Mouse (Mus musculus) embryonic facial prominence, embryonic 15.5 days (tissue): ENCODE data around the gene Cldn5. TPM values are rescaled to one million over a fixed set of nuclear protein-coding genes. Genes with fewer than 3 reads are reported as not detected.

Source experiments
- ATAC-seq: fragments of 200-750 bp; cut with Nextera tagmentation; 2 replicates; pipeline ENCODE4 v1.8.0; 2017; ENCODE audit warnings: low read depth, moderate TSS enrichment; ENCODE audit not compliant: insufficient number of reproducible peaks, low FRiP score, low TSS enrichment
- H3K27ac ChIP-seq: fragments of 300-500 bp; sonication (generic); replicated peaks from 2 replicates; pipeline ENCODE4 v1.5.1; 2015; ENCODE audit warnings: mild to moderate bottlenecking, inconsistent platforms
- H3K27me3 ChIP-seq: fragments of 300-500 bp; sonication (generic); 2 replicates; pipeline ENCODE4 v1.6.1; 2015; ENCODE audit warnings: inconsistent platforms
- H3K36me3 ChIP-seq: fragments of 300-500 bp; sonication (generic); 2 replicates; pipeline ENCODE4 v1.6.1; 2015; ENCODE audit warnings: mild to moderate bottlenecking, inconsistent platforms
- H3K4me1 ChIP-seq: fragments of 300-500 bp; sonication (generic); 2 replicates; pipeline ENCODE4 v1.6.1; 2015; ENCODE audit warnings: inconsistent platforms
- H3K4me2 ChIP-seq: fragments of 300-500 bp; sonication (generic); replicated peaks from 2 replicates; pipeline ENCODE4 v1.6.1; 2015; ENCODE audit warnings: mild to moderate bottlenecking, inconsistent platforms
- H3K4me3 ChIP-seq: fragments of 300-500 bp; sonication (generic); replicated peaks from 2 replicates; pipeline ENCODE4 v1.5.1; 2015; ENCODE audit warnings: mild to moderate bottlenecking, inconsistent platforms
- H3K9ac ChIP-seq: fragments of 300-500 bp; sonication (generic); 2 replicates; pipeline ENCODE4 v1.6.1; 2015; ENCODE audit warnings: inconsistent platforms
- H3K9me3 ChIP-seq: fragments of 300-500 bp; sonication (generic); replicated peaks from 2 replicates; pipeline ENCODE4 v1.6.1; 2016; ENCODE audit warnings: inconsistent platforms
- WGBS: fragments of 180-500 bp; shearing (Covaris S2); methylation state at CpG from one replicate; pipeline ENCODE4 v1.1.7; 2015; 5-methylcytosine and 5-hydroxymethylcytosine counted together
- polyA plus RNA-seq: library from polyadenylated mRNA; unstranded; fragments of >200 nt; fragmentation: Nextera tagmentation; extraction: Ambion mirVana; gene quantifications from 2 replicates; pipeline ENCODE4 v1.2.1, GENCODE M21; 2015

The Cldn5 gene
- polyA plus RNA-seq, 1 experiment from 2014 or later, result 35.1 TPM

DNA sequence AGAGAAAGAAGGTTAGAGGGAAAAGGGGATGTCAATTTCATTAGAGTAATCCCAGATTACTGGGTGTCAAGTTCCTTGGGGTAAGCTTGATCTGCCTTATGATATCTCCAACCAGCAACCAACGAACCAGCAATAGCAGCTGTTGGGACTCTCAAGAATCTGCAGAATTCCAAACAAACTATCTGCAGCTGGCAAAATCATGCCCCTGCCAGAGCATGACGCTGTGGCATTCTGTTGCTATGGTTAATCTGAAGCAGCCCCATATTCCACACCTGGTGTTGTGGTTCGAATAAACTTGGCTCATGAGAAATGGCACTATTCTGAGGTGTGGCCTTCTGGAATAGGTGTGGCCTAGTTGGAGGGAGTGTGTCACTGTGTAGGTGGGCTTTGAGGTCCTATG lies 13.7 kb upstream of the Cldn5 start:
- Histone ChIP-seq H3K9ac (no peak overlapping the region), H3K9me3 (no peaks in the 10 kb centered on the region), H3K4me1 (no peaks in the 10 kb centered on the region), H3K4me3 (no peak overlapping the region), H3K27ac (no peak overlapping the region), H3K4me2 (no peak overlapping the region), H3K27me3 (no peaks in the 10 kb centered on the region), H3K36me3 (no peaks in the 10 kb centered on the region)
- no peak for ATAC-seq
- 40% methylated on average over 3 of the region's 3 CpGs for WGBS

DNA sequence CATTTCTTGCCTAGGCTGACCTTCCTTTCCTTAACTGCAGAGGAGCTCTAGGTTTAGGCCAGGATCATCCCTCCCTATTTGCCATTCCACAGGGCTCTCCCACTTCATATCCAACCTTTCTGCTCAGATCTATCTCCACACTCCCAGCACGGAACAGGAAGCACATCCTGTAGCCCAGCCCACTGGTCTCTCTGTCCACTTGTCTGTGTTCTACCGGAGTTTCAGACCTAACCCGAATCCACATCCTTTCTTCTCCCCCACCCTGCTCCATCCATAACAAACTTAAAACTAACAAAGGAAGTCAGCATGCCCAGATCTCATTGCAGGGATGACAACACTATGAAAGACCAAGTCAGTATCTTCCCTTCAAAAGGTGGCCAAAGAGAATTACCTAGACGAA lies 10.3 kb upstream of the Cldn5 start:
- no peaks in the 10 kb centered on the region for H3K36me3 ChIP-seq
- H3K4me2 ChIP-seq, result no peak overlapping the region
- H3K9me3 ChIP-seq, result no peaks in the 10 kb centered on the region
- no peaks in the 10 kb centered on the region for H3K4me1 ChIP-seq
- no peak overlapping the region for H3K4me3 ChIP-seq
- H3K9ac ChIP-seq, result no peak overlapping the region
- WGBS, result 65% methylated on average over 4 of the region's 4 CpGs
- no peak overlapping the region for H3K27ac ChIP-seq
- no peaks in the 10 kb centered on the region for H3K27me3 ChIP-seq
- no peak for ATAC-seq

DNA sequence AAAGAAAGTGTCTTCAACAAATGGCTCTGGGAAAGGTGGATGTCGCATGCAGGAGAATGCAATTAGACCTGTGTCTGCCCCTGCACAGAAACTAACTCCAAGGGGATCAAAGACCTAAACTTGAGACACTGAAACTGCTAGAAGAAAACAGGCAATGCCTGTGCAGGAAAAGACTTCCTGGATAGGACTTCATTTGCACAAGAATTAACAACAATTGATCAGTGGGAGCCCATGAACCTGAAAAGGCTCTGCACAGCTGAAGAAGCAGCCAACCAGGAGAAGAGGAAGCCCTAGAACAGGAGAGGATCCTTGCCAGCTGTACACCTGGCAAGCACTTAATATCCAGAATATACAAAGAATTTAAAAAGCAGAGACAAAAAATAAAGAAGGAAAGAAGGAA lies 7.1 kb upstream of the Cldn5 start:
- 57% methylated on average over 1 of the region's 1 CpGs for WGBS
- no peak for ATAC-seq
- no peaks in the 10 kb centered on the region for H3K36me3 ChIP-seq
- no peak overlapping the region for H3K4me2 ChIP-seq
- no peak overlapping the region for H3K9ac ChIP-seq
- H3K27me3 ChIP-seq, result peaks cover 2% of the 10 kb centered on the region; the same call in 1 of the 2 replicates
- no peaks in the 10 kb centered on the region for H3K9me3 ChIP-seq
- H3K4me3 ChIP-seq, result no peak overlapping the region
- H3K27ac ChIP-seq, result no peak overlapping the region
- no peaks in the 10 kb centered on the region for H3K4me1 ChIP-seq

DNA sequence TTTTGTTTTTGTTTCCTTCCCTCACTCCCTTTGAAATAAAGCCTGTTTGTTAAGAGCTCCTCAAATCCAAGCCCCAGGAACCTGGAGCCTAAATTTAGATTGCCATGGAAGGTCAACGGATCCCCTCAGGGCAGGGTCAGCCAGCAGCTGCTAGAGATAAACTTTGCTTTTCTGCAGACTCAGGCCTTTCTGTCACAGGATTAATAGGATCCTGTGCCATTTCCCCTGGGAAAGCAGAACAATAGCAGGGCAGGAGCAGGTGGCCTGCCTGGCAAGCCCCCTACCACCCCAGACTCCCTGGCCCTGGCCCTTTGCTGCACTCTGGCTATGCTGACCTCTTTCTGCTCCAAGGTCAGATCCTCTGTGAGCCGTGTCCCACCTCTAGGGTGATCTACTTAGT lies 2.7 kb upstream of the Cldn5 start:
- Histone ChIP-seq H3K4me1 (peaks cover 17% of the 10 kb centered on the region), H3K4me2 (no peak overlapping the region), H3K9ac (no peak overlapping the region), H3K36me3 (no peaks in the 10 kb centered on the region), H3K4me3 (no peak overlapping the region), H3K27me3 (peaks cover 47% of the 10 kb centered on the region), H3K9me3 (no peaks in the 10 kb centered on the region), H3K27ac (no peak overlapping the region)
- 16% methylated on average over 2 of the region's 2 CpGs for WGBS
- no peak for ATAC-seq

- ATAC-seq, result no peak
- no peaks in the 10 kb centered on the region for H3K9me3 ChIP-seq
- peak overlapping the region; percentile 60; the same call in 1 of the 2 replicates for H3K4me2 ChIP-seq
- H3K27me3 ChIP-seq, result peaks cover 54% of the 10 kb centered on the region
- 25% methylated on average over 18 of the region's 18 CpGs for WGBS
- H3K36me3 ChIP-seq, result no peaks in the 10 kb centered on the region
- H3K4me1 ChIP-seq, result peaks cover 17% of the 10 kb centered on the region
- H3K4me3 ChIP-seq, result peak overlapping the region; percentile 40
- H3K27ac ChIP-seq, result peak overlapping the region; percentile 8; the same call in 1 of the 2 replicates
- H3K9ac ChIP-seq, result no peak overlapping the region
Measured at GRCm38 (mm10) chr16:18775621-18776555, 759 bp upstream of the Cldn5 start.

DNA sequence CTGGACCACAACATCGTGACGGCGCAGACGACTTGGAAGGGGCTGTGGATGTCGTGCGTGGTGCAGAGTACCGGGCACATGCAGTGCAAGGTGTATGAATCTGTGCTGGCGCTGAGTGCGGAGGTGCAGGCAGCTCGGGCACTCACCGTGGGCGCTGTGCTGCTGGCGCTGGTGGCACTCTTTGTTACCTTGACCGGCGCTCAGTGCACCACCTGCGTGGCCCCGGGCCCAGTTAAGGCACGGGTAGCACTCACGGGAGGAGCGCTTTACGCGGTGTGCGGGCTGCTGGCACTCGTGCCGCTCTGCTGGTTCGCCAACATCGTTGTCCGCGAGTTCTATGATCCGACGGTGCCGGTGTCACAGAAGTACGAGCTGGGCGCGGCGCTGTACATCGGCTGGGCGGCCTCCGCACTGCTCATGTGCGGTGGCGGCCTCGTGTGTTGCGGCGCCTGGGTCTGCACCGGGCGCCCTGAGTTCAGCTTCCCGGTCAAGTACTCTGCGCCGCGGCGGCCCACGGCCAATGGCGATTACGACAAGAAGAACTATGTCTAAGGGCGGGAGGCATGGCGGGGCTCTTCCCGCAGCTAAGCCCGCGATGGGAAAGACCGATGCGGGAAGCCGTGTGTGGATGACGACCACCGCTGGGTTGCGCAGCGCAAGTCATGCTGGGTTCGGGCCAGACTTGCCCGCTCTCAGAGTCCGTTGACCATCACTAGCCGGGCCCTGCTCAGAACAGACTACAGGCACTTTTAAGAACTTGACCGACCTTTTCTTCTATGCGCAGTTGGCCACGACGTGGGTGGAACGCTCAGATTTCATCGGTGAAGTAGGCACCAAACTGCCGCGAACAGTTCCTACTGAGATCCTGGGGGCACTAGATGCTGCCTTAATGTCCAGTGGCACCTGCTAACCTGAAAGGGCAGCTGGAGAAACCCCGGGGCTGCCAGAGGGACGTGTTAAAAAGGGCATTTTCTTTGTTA lies 744 bp downstream of the Cldn5 start:
- 0 out of 2 replicates have a peak overlapping the region, but pooled peaks have one; percentile 11 for H3K27ac ChIP-seq
- ATAC-seq, result no peak
- H3K4me1 ChIP-seq, result peaks cover 17% of the 10 kb centered on the region
- peak overlapping the region; percentile 40 for H3K4me3 ChIP-seq
- H3K9me3 ChIP-seq, result no peaks in the 10 kb centered on the region
- peaks cover 54% of the 10 kb centered on the region for H3K27me3 ChIP-seq
- H3K9ac ChIP-seq, result no peak overlapping the region
- 2% methylated on average over 80 of the region's 80 CpGs for WGBS
- H3K36me3 ChIP-seq, result peaks cover 7% of the 10 kb centered on the region
- H3K4me2 ChIP-seq, result peak overlapping the region; percentile 60

DNA sequence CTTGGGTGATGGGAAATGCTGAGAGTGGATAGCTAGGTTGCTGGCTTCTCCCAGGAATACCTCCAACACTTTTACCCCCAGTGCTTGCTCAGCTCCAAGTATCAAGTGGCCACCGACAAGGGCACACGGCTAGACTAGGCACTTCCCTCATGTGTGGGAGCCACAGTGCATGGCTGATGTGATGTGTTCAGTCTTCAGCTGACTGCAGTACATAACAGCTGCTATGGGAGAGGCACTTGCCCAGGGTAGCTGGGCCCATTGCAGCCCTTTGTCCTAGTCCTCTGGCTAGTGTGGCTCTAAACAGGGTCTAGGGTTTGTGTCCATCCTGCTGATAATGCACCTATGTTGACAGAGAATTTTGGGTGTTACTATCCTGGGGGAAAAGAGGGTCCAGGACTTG lies 1.8 kb downstream of the Cldn5 start:
- no peak overlapping the region for H3K9ac ChIP-seq
- peak overlapping the region; percentile 60; the same call in 1 of the 2 replicates for H3K4me2 ChIP-seq
- 63% methylated on average over 2 of the region's 2 CpGs for WGBS
- H3K27ac ChIP-seq, result no peak overlapping the region
- peaks cover 10% of the 10 kb centered on the region for H3K36me3 ChIP-seq
- H3K27me3 ChIP-seq, result peaks cover 54% of the 10 kb centered on the region
- no peak for ATAC-seq
- no peaks in the 10 kb centered on the region for H3K9me3 ChIP-seq
- H3K4me1 ChIP-seq, result peaks cover 17% of the 10 kb centered on the region
- H3K4me3 ChIP-seq, result peak overlapping the region; percentile 40

- Histone ChIP-seq H3K36me3 (peaks cover 26% of the 10 kb centered on the region), H3K27me3 (peaks cover 29% of the 10 kb centered on the region), H3K4me1 (peaks cover 10% of the 10 kb centered on the region), H3K27ac (no peak overlapping the region), H3K9me3 (no peaks in the 10 kb centered on the region), H3K4me2 (no peak overlapping the region), H3K4me3 (no peak overlapping the region), H3K9ac (no peak overlapping the region)
- WGBS, result 84% methylated on average over 10 of the region's 10 CpGs
- no peak for ATAC-seq
Measured at GRCm38 (mm10) chr16:18781810-18782209, 5.2 kb downstream of the Cldn5 start.

DNA sequence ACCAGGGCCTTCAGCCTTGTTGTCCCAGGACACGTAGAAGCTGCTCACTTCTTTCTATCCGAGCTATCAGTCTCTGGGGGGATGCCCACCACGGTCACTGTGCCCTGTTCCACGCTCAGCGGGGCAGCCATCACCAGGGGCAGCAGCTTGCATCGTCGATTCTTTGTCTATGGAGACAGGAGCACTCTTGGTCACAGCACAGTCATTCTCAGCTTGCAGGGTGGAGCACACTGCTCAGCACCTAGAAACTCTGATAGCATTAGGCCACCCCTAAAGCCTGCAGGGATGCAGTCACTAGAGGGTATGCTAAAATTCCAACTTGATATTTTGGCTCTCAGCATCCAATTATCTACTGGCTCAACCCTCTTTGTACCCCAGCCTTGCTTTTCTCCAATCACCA lies 8.4 kb downstream of the Cldn5 start:
- no peaks in the 10 kb centered on the region for H3K27me3 ChIP-seq
- H3K9ac ChIP-seq, result no peak overlapping the region
- H3K27ac ChIP-seq, result no peak overlapping the region
- H3K4me2 ChIP-seq, result no peak overlapping the region
- ATAC-seq, result no peak
- H3K4me1 ChIP-seq, result no peaks in the 10 kb centered on the region
- peaks cover 52% of the 10 kb centered on the region for H3K36me3 ChIP-seq
- no peak overlapping the region for H3K4me3 ChIP-seq
- no peaks in the 10 kb centered on the region for H3K9me3 ChIP-seq
- WGBS, result 93% methylated on average over 7 of the region's 7 CpGs

GRCm38 (mm10) chr16:18785485-18785884 lies 8.8 kb downstream of the Cldn5 start:
- Histone ChIP-seq H3K36me3 (peaks cover 56% of the 10 kb centered on the region), H3K4me1 (no peaks in the 10 kb centered on the region), H3K4me3 (no peak overlapping the region), H3K9me3 (no peaks in the 10 kb centered on the region), H3K27ac (no peak overlapping the region), H3K9ac (no peak overlapping the region), H3K27me3 (no peaks in the 10 kb centered on the region), H3K4me2 (no peak overlapping the region)
- WGBS, result 90% methylated on average over 1 of the region's 1 CpGs
- ATAC-seq, result no peak

DNA sequence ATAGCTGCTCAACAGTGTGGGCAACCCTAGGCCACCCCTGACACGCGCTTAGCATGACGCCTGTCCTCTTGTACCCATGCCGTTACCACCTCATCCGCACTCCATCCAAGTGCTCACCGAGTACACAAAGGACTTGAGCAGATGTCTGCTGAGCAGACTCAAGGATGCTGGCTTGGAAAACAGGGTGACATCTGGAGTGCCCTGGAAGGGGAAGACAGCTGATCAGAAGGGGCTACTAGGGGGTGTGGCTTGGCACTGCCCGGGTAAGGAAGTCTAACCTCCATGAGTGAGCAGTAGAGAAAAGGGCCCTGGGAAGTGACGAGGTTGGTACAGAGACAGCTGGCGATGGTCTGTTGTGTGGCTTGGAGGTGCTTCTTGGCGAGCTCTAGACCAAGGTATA lies 10.0 kb downstream of the Cldn5 start:
- 92% methylated on average over 10 of the region's 10 CpGs for WGBS
- no peak overlapping the region for H3K4me2 ChIP-seq
- peaks cover 68% of the 10 kb centered on the region for H3K36me3 ChIP-seq
- H3K9me3 ChIP-seq, result no peaks in the 10 kb centered on the region
- no peaks in the 10 kb centered on the region for H3K4me1 ChIP-seq
- no peaks in the 10 kb centered on the region for H3K27me3 ChIP-seq
- no peak for ATAC-seq
- no peak overlapping the region for H3K4me3 ChIP-seq
- no peak overlapping the region for H3K9ac ChIP-seq
- no peak overlapping the region for H3K27ac ChIP-seq
